Mouse (Mus musculus): ENCODE data around the gene Steap1. TPM values are rescaled to one million over a fixed set of nuclear protein-coding genes. Genes with fewer than 3 reads are reported as not detected.

The Steap1 gene
- total RNA-seq, 1 experiment from 2014 or later = not detected

DNA sequence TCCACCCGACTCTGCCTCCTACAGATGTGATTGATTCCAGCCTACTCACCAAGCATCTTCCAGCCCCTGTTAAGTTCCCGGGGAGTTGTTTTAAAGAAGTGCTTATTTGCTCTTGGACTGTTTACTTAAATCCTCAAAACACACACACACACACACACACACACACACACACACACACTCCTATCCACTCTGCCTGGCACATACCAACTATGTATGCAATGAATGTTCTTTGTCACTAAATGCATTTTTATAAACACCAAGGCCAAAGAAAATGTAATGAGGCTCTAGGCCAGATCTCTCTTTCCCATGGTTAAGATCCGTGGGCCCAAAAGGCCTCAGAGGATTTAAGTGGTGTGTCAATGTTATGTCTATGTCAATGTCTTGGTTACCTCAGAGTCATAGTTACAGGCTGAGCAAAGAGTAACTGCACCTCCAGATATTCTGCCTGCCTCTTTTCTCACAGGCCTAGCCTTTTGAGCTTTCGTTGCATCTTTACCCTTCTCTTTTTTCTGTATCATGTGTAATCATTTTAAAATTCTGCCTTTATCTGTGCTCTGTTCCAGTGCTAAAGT is 56.9 kb downstream of the Steap1 start:
- ATAC-seq (ENCODE audit: extremely low read depth, insufficient number of reproducible peaks, low FRiP score, poor library complexity, severe bottlenecking) = no peak

DNA sequence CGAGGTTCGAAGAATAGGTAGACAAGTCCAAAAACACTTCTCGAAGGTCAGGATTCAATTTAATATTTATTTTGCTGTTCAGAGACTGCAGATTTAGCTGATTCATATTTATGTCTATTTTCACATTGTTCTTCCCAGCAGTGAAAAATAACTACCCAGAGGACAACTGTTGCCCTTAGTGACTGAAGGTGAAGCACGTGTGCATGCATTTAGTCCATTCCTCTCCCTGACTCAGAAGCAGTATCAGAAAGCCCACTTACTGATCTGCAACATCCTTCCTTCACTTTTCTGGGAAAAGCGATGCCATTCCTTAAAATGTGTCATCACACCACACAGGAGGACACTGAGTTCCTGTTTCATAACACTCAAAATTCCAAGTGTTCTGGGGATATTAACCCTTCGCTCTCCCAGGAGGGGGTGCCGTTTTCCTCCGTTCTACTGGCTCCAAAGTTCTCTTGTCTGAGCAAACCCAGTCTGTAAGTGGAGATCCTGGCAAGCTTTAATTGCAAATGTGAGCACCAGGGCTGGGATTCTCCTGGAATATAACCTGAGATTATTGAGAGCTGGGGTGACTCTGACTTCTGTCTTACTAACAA is 60.1 kb downstream of the Steap1 start:
- no peak for ATAC-seq (ENCODE audit: extremely low read depth, insufficient number of reproducible peaks, low FRiP score, poor library complexity, severe bottlenecking)

DNA sequence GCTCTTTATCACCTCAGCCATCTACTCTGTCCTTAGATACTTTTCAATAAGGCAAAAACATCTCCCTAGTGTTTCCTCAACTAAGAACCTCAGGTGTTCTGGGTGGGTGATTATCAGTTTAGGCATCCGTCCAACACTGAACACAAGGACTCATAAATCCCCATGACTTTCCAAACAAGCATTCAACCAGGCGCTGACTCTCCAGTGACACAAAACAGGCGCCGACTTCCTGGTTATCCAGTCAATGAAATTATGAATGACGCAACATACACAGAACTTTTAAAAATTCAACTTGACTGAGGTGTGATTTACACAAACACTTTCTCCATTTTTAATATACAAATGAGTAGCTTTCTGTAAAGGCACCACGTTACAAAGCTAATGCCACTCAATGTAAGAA is 60.9 kb downstream of the Steap1 start:
- no peak for ATAC-seq (ENCODE audit: extremely low read depth, insufficient number of reproducible peaks, low FRiP score, poor library complexity, severe bottlenecking)

DNA sequence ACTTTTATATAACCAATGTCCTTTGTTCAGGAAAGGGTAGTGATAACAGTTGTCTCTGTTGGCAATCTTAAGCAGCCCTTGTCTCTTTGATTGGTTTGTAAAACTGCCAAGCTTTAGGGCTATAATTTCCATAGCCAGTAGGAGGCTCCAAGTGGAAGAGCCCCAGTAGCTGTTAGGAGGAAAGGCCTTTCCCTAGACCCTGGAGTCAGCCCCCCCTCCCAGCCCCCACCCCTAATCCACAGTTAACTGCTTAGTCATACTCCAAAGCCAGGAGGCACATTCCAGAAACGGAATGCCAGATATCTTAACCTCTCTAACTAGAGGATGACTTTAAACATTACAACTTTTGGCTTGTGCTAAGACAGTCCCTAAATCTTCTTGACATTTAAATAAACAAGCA is 62.2 kb downstream of the Steap1 start:
- ATAC-seq (ENCODE audit: extremely low read depth, insufficient number of reproducible peaks, low FRiP score, poor library complexity, severe bottlenecking) = no peak

Other genes with a start within 250 kb of the Steap1 start
- 0.98 and 1.2 TPM in 2 replicates for gene Cldn12, start 234.4 kb downstream of the Steap1 start, total RNA-seq (2017)
- gene Gtpbp10, start 189.8 kb downstream of the Steap1 start, total RNA-seq (2017) = 11.0 and 14.3 TPM in 2 replicates
- 0.58 TPM in 1 of 2 replicates, not detected in the other for gene Gm8773, start 175.5 kb downstream of the Steap1 start, total RNA-seq (2017)
- gene Cfap69, start 85.1 kb downstream of the Steap1 start, total RNA-seq (2017) = not detected in 2 replicates
- gene Steap2, start 54.7 kb downstream of the Steap1 start, total RNA-seq (2017) = not detected in 2 replicates

Measured in neutrophil, adult 5-6 weeks (primary cell).